Mouse (Mus musculus) limb, embryonic 15.5 days (tissue): ENCODE results near the gene Gapt. TPM values are rescaled to one million over a fixed set of nuclear protein-coding genes. Genes with fewer than 3 reads are reported as not detected.
"Not testable (repeated sequence)": the region's sequence is repeated elsewhere in the genome, so short reads cannot be mapped to it uniquely, and the experiment has no call there.

Experiments
- ATAC-seq: fragments of 200-750 bp; cut with Nextera tagmentation; 2 replicates; pipeline ENCODE4 v1.8.0; 2017; ENCODE audit warnings: low read depth, moderate TSS enrichment; ENCODE audit not compliant: insufficient number of reproducible peaks, low FRiP score, low TSS enrichment
- H3K27ac ChIP-seq: fragments of 300-500 bp; sonication (generic); 2 replicates; pipeline ENCODE4 v1.5.1; 2015; ENCODE audit warnings: moderate library complexity, mild to moderate bottlenecking, inconsistent platforms
- H3K27me3 ChIP-seq: fragments of 300-500 bp; sonication (generic); 2 replicates; pipeline ENCODE4 v1.6.1; 2015; ENCODE audit warnings: inconsistent platforms
- H3K36me3 ChIP-seq: fragments of 300-500 bp; sonication (generic); 2 replicates; pipeline ENCODE4 v1.6.1; 2015; ENCODE audit warnings: inconsistent platforms
- H3K4me1 ChIP-seq: fragments of 300-500 bp; sonication (generic); 2 replicates; pipeline ENCODE4 v1.6.1; 2015; ENCODE audit warnings: inconsistent platforms
- H3K4me2 ChIP-seq: fragments of 300-500 bp; sonication (generic); 2 replicates; pipeline ENCODE4 v1.6.1; 2015; ENCODE audit warnings: mild to moderate bottlenecking, inconsistent platforms
- H3K4me3 ChIP-seq: fragments of 300-500 bp; sonication (generic); 2 replicates; pipeline ENCODE4 v1.5.1; 2015; ENCODE audit warnings: mild to moderate bottlenecking, inconsistent platforms
- H3K9ac ChIP-seq: fragments of 300-500 bp; sonication (generic); 2 replicates; pipeline ENCODE4 v1.6.1; 2015; ENCODE audit warnings: inconsistent platforms
- H3K9me3 ChIP-seq: fragments of 300-500 bp; sonication (generic); 2 replicates; pipeline ENCODE4 v1.6.1; 2016; ENCODE audit warnings: inconsistent platforms
- WGBS: fragments of 180-500 bp; shearing (Covaris S2); methylation state at CpG from one replicate; pipeline ENCODE4 v1.1.7; 2015; 5-methylcytosine and 5-hydroxymethylcytosine counted together
- polyA plus RNA-seq: library from polyadenylated mRNA; unstranded; fragments of >200 nt; fragmentation: Nextera tagmentation; extraction: Ambion mirVana; gene quantifications from 2 replicates; pipeline ENCODE4 v1.2.1, GENCODE M21; 2015

Gapt gene
- polyA plus RNA-seq, 1 experiment from 2014 or later = 0.45 TPM

GRCm38 (mm10) chr13:110392631-110393030 lies 35.6 kb upstream of the Gapt start:
- H3K36me3 ChIP-seq = peaks cover 2% of the 10 kb centered on the region
- 32% methylated on average over 3 of the region's 3 CpGs for WGBS
- no peak for ATAC-seq
- H3K4me3 ChIP-seq = no peak overlapping the region
- no peaks in the 10 kb centered on the region for H3K4me1 ChIP-seq
- H3K4me2 ChIP-seq = no peak overlapping the region
- no peak overlapping the region for H3K9ac ChIP-seq
- H3K27ac ChIP-seq = no peak overlapping the region
- no peaks in the 10 kb centered on the region for H3K27me3 ChIP-seq
- H3K9me3 ChIP-seq = no peaks in the 10 kb centered on the region

- no peak for ATAC-seq
These were observed 35.2 kb upstream of the Gapt start for GRCm38 (mm10) chr13:110392210-110392609.

GRCm38 (mm10) chr13:110384514-110384913 lies 27.5 kb upstream of the Gapt start:
- no peak for ATAC-seq
- no peaks in the 10 kb centered on the region for H3K27me3 ChIP-seq
- H3K27ac ChIP-seq = no peak overlapping the region
- H3K9ac ChIP-seq = no peak overlapping the region
- no peaks in the 10 kb centered on the region for H3K9me3 ChIP-seq
- no peaks in the 10 kb centered on the region for H3K36me3 ChIP-seq
- no peaks in the 10 kb centered on the region for H3K4me1 ChIP-seq
- no peak overlapping the region for H3K4me3 ChIP-seq
- 71% methylated on average over 6 of the region's 6 CpGs for WGBS
- no peak overlapping the region for H3K4me2 ChIP-seq

More at GRCm38 (mm10) chr13:110392210-110392609, 35.2 kb upstream of the Gapt start:
- Histone ChIP-seq H3K9me3 (no peaks in the 10 kb centered on the region), H3K36me3 (no peaks in the 10 kb centered on the region), H3K4me1 (no peaks in the 10 kb centered on the region), H3K27ac (no peak overlapping the region), H3K9ac (no peak overlapping the region), H3K27me3 (no peaks in the 10 kb centered on the region), H3K4me3 (no peak overlapping the region), H3K4me2 (no peak overlapping the region)
- WGBS = 17% methylated on average over 8 of the region's 8 CpGs

- Histone ChIP-seq H3K36me3 (no peaks in the 10 kb centered on the region), H3K9me3 (no peaks in the 10 kb centered on the region), H3K9ac (no peak overlapping the region), H3K4me1 (no peaks in the 10 kb centered on the region), H3K27ac (no peak overlapping the region), H3K4me3 (no peak overlapping the region), H3K27me3 (no peaks in the 10 kb centered on the region), H3K4me2 (no peak overlapping the region)
- ATAC-seq = no peak
- WGBS = 21% methylated on average over 5 of the region's 5 CpGs
These were observed 25.5 kb upstream of the Gapt start for GRCm38 (mm10) chr13:110382447-110382901.

GRCm38 (mm10) chr13:110369673-110370072 lies 12.7 kb upstream of the Gapt start:
- 100% methylated on average over 1 of the region's 1 CpGs for WGBS
- no peak overlapping the region for H3K4me2 ChIP-seq
- no peaks in the 10 kb centered on the region for H3K27me3 ChIP-seq
- no peak overlapping the region for H3K27ac ChIP-seq
- no peaks in the 10 kb centered on the region for H3K4me1 ChIP-seq
- no peak overlapping the region for H3K9ac ChIP-seq
- H3K9me3 ChIP-seq = no peaks in the 10 kb centered on the region
- H3K4me3 ChIP-seq = no peak overlapping the region
- ATAC-seq = no peak
- no peaks in the 10 kb centered on the region for H3K36me3 ChIP-seq

- not testable (repeated sequence) for H3K36me3 ChIP-seq, H3K9ac ChIP-seq, ATAC-seq, H3K4me3 ChIP-seq, H3K27me3 ChIP-seq, H3K4me2 ChIP-seq, H3K4me1 ChIP-seq, H3K9me3 ChIP-seq, H3K27ac ChIP-seq
- WGBS = 57% methylated on average over 6 of the region's 6 CpGs
These were observed 11.6 kb upstream of the Gapt start for GRCm38 (mm10) chr13:110368556-110369040.

GRCm38 (mm10) chr13:110367961-110368555 lies 11.1 kb upstream of the Gapt start:
- Histone ChIP-seq H3K27me3 (no peaks in the 10 kb centered on the region), H3K4me3 (no peak overlapping the region), H3K4me2 (no peak overlapping the region), H3K9me3 (no peaks in the 10 kb centered on the region), H3K27ac (no peak overlapping the region), H3K9ac (no peak overlapping the region), H3K36me3 (no peaks in the 10 kb centered on the region), H3K4me1 (no peaks in the 10 kb centered on the region)
- WGBS = 90% methylated on average over 3 of the region's 3 CpGs
- no peak for ATAC-seq

GRCm38 (mm10) chr13:110366477-110366876 lies 9.5 kb upstream of the Gapt start:
- 80% methylated on average over 3 of the region's 3 CpGs for WGBS
- H3K9me3 ChIP-seq = no peaks in the 10 kb centered on the region
- no peak for ATAC-seq
- no peaks in the 10 kb centered on the region for H3K36me3 ChIP-seq
- no peak overlapping the region for H3K4me2 ChIP-seq
- no peaks in the 10 kb centered on the region for H3K4me1 ChIP-seq
- H3K9ac ChIP-seq = no peak overlapping the region
- H3K27ac ChIP-seq = no peak overlapping the region
- no peaks in the 10 kb centered on the region for H3K27me3 ChIP-seq
- no peak overlapping the region for H3K4me3 ChIP-seq

GRCm38 (mm10) chr13:110363722-110364121 lies 6.7 kb upstream of the Gapt start:
- Histone ChIP-seq H3K4me3 (no peak overlapping the region), H3K9me3 (no peaks in the 10 kb centered on the region), H3K9ac (no peak overlapping the region), H3K27ac (no peak overlapping the region), H3K4me1 (no peaks in the 10 kb centered on the region), H3K4me2 (no peak overlapping the region), H3K36me3 (no peaks in the 10 kb centered on the region), H3K27me3 (no peaks in the 10 kb centered on the region)
- 78% methylated on average over 6 of the region's 6 CpGs for WGBS
- ATAC-seq = no peak

GRCm38 (mm10) chr13:110351051-110351450 lies 5.9 kb downstream of the Gapt start:
- no peak for ATAC-seq
- Histone ChIP-seq H3K4me2 (no peak overlapping the region), H3K27me3 (no peaks in the 10 kb centered on the region), H3K4me1 (no peaks in the 10 kb centered on the region), H3K9ac (no peak overlapping the region), H3K27ac (no peak overlapping the region), H3K9me3 (no peaks in the 10 kb centered on the region), H3K36me3 (no peaks in the 10 kb centered on the region), H3K4me3 (no peak overlapping the region)
- WGBS = 78% methylated on average over 6 of the region's 6 CpGs

GRCm38 (mm10) chr13:110346707-110347106 lies 10.3 kb downstream of the Gapt start:
- Histone ChIP-seq H3K9me3 (no peaks in the 10 kb centered on the region), H3K9ac (no peak overlapping the region), H3K4me3 (no peak overlapping the region), H3K4me1 (no peaks in the 10 kb centered on the region), H3K27me3 (no peaks in the 10 kb centered on the region), H3K27ac (no peak overlapping the region), H3K36me3 (no peaks in the 10 kb centered on the region), H3K4me2 (no peak overlapping the region)
- ATAC-seq = no peak
- 30% methylated on average over 7 of the region's 7 CpGs for WGBS

- no peak for ATAC-seq
- Histone ChIP-seq H3K4me2 (no peak overlapping the region), H3K27ac (no peak overlapping the region), H3K36me3 (no peaks in the 10 kb centered on the region), H3K9me3 (no peaks in the 10 kb centered on the region), H3K4me1 (no peaks in the 10 kb centered on the region), H3K27me3 (no peaks in the 10 kb centered on the region), H3K4me3 (no peak overlapping the region), H3K9ac (no peak overlapping the region)
- WGBS = 51% methylated on average over 6 of the region's 6 CpGs
These were observed 14.4 kb downstream of the Gapt start for GRCm38 (mm10) chr13:110342602-110343001.
